Mouse (Mus musculus) heart, adult 9 months (tissue): Measurements from ENCODE around the gene Max.

ENCODE experiments used
- DNase-seq, 2 experiments: peaks; one replicate each; pipeline ENCODE4 v3.0.0; 2022; ENCODE audit warnings: low spot score in 2 of 2

Gene Max

GRCm38 (mm10) chr12:76920990-76921389 lies 41.0 kb downstream of the Max start:
- DNase-seq, result no peak

- no peak for DNase-seq
Observed at GRCm38 (mm10) chr12:76920398-76920797, 41.6 kb downstream of the Max start.

GRCm38 (mm10) chr12:76918855-76919254 lies 43.1 kb downstream of the Max start:
- DNase-seq, result no peak

- DNase-seq, result no peak
Observed at GRCm38 (mm10) chr12:76918113-76918512, 43.9 kb downstream of the Max start.

- no peak for DNase-seq
Observed at GRCm38 (mm10) chr12:76916163-76916562, 45.8 kb downstream of the Max start.

GRCm38 (mm10) chr12:76912193-76912592 lies 49.8 kb downstream of the Max start:
- peak in 1 of 2 experiments; percentile 37 for DNase-seq

GRCm38 (mm10) chr12:76911171-76911726 lies 50.8 kb downstream of the Max start:
- no peak for DNase-seq

- no peak for DNase-seq
Observed at GRCm38 (mm10) chr12:76910258-76910940, 51.6 kb downstream of the Max start.

GRCm38 (mm10) chr12:76909218-76909617 lies 52.8 kb downstream of the Max start:
- DNase-seq, result no peak

GRCm38 (mm10) chr12:76906278-76906677 lies 55.7 kb downstream of the Max start:
- DNase-seq, result no peak

GRCm38 (mm10) chr12:76901508-76902294 lies 60.3 kb downstream of the Max start:
- DNase-seq, result no peak

- no peak for DNase-seq
Observed at GRCm38 (mm10) chr12:76899261-76899975, 62.6 kb downstream of the Max start.

- DNase-seq, result no peak
Observed at GRCm38 (mm10) chr12:76898141-76898540, 63.9 kb downstream of the Max start.

GRCm38 (mm10) chr12:76897006-76897405 lies 65.0 kb downstream of the Max start:
- no peak for DNase-seq

- DNase-seq, result no peak
Observed at GRCm38 (mm10) chr12:76896566-76896965, 65.4 kb downstream of the Max start.

GRCm38 (mm10) chr12:76895777-76896176 lies 66.2 kb downstream of the Max start:
- no peak for DNase-seq

GRCm38 (mm10) chr12:76894792-76895559 lies 67.0 kb downstream of the Max start:
- no peak for DNase-seq

GRCm38 (mm10) chr12:76892910-76893695 lies 68.9 kb downstream of the Max start:
- no peak for DNase-seq

- no peak for DNase-seq
Observed at GRCm38 (mm10) chr12:76891160-76891559, 70.8 kb downstream of the Max start.

- DNase-seq, result no peak
Observed at GRCm38 (mm10) chr12:76889404-76890184, 72.4 kb downstream of the Max start.
